Mouse (Mus musculus): Measurements from ENCODE around the gene Tcte3.
"Not testable (repeated sequence)": the region's sequence is repeated elsewhere in the genome, so short reads cannot be mapped to it uniquely, and the experiment has no call there.

The Tcte3 gene

GRCm38 (mm10) chr17:15041175-15041729 is at the start of gene Tcte3, which contains the start of the genes Ermard and Gm3448:
TSS of gene Tcte3 (minus strand) at chr17:15041488.
TSS of gene Ermard (plus strand) at chr17:15041208.
TSS of gene Gm3448 (minus strand) at chr17:15041537.
- DNase-seq (ENCODE audit: low spot score in 2 of 2): peak in 1 of 2 experiments; percentile 22

GRCm38 (mm10) chr17:15088591-15089001 is 47.3 kb upstream of the Tcte3 start:
- no peak for DNase-seq (ENCODE audit: low spot score in 2 of 2)

GRCm38 (mm10) chr17:15088166-15088565 is 46.9 kb upstream of the Tcte3 start:
- no peak for DNase-seq (ENCODE audit: low spot score in 2 of 2)

- DNase-seq (ENCODE audit: low spot score in 2 of 2): no peak
Observed at GRCm38 (mm10) chr17:15085006-15085405, 43.7 kb upstream of the Tcte3 start.

GRCm38 (mm10) chr17:15084226-15084848 is 43.0 kb upstream of the Tcte3 start:
- no peak for DNase-seq (ENCODE audit: low spot score in 2 of 2)

- no peak for DNase-seq (ENCODE audit: low spot score in 2 of 2)
Observed at GRCm38 (mm10) chr17:15077536-15077935, 36.2 kb upstream of the Tcte3 start.

GRCm38 (mm10) chr17:15075033-15075432 is 33.7 kb upstream of the Tcte3 start:
- no peak for DNase-seq (ENCODE audit: low spot score in 2 of 2)

- no peak for DNase-seq (ENCODE audit: low spot score in 2 of 2)
Observed at GRCm38 (mm10) chr17:15072211-15072610, 30.9 kb upstream of the Tcte3 start.

- no peak for DNase-seq (ENCODE audit: low spot score in 2 of 2)
Observed at GRCm38 (mm10) chr17:15069124-15069523, 27.8 kb upstream of the Tcte3 start.

GRCm38 (mm10) chr17:15068040-15068792 is 26.9 kb upstream of the Tcte3 start:
- no peak for DNase-seq (ENCODE audit: low spot score in 2 of 2)

GRCm38 (mm10) chr17:15066911-15067310 is 25.6 kb upstream of the Tcte3 start:
- no peak for DNase-seq (ENCODE audit: low spot score in 2 of 2)

GRCm38 (mm10) chr17:15066066-15066465 is 24.8 kb upstream of the Tcte3 start:
- DNase-seq (ENCODE audit: low spot score in 2 of 2): no peak

GRCm38 (mm10) chr17:15065391-15066024 is 24.2 kb upstream of the Tcte3 start:
- no peak for DNase-seq (ENCODE audit: low spot score in 2 of 2)

GRCm38 (mm10) chr17:15060356-15060755 is 19.1 kb upstream of the Tcte3 start:
- no peak for DNase-seq (ENCODE audit: low spot score in 2 of 2)

GRCm38 (mm10) chr17:15059646-15060045 is 18.4 kb upstream of the Tcte3 start:
- DNase-seq (ENCODE audit: low spot score in 2 of 2): no peak

- DNase-seq (ENCODE audit: low spot score in 2 of 2): no peak
Observed at GRCm38 (mm10) chr17:15058161-15058591, 16.9 kb upstream of the Tcte3 start.

GRCm38 (mm10) chr17:15055925-15056324 is 14.6 kb upstream of the Tcte3 start:
- no peak for DNase-seq (ENCODE audit: low spot score in 2 of 2)

- DNase-seq (ENCODE audit: low spot score in 2 of 2): not testable (repeated sequence)
Observed at GRCm38 (mm10) chr17:15053829-15054200, 12.5 kb upstream of the Tcte3 start.

- not testable (repeated sequence) for DNase-seq (ENCODE audit: low spot score in 2 of 2)
Observed at GRCm38 (mm10) chr17:15053183-15053828, 12.0 kb upstream of the Tcte3 start.

GRCm38 (mm10) chr17:15052766-15053165 is 11.5 kb upstream of the Tcte3 start:
- DNase-seq (ENCODE audit: low spot score in 2 of 2): not testable (repeated sequence)

GRCm38 (mm10) chr17:15050338-15050737 is 9.1 kb upstream of the Tcte3 start:
- not testable (repeated sequence) for DNase-seq (ENCODE audit: low spot score in 2 of 2)

- DNase-seq (ENCODE audit: low spot score in 2 of 2): not testable (repeated sequence)
Observed at GRCm38 (mm10) chr17:15040455-15040854, 833 bp downstream of the Tcte3 start.

Measured in spleen, postnatal 14 days (tissue).